Mouse (Mus musculus): ENCODE results near the gene Ankrd16. TPM values are rescaled to one million over a fixed set of nuclear protein-coding genes. Genes with fewer than 3 reads are reported as not detected.
A peak's percentile ranks its signal among the peaks of the same experiment; 100 is the strongest.

Ankrd16 gene
- polyA plus RNA-seq (2011; ENCODE audit: insufficient read length, low read depth, missing spikeins): 30.4 and 39.2 TPM in 2 replicates

DNA sequence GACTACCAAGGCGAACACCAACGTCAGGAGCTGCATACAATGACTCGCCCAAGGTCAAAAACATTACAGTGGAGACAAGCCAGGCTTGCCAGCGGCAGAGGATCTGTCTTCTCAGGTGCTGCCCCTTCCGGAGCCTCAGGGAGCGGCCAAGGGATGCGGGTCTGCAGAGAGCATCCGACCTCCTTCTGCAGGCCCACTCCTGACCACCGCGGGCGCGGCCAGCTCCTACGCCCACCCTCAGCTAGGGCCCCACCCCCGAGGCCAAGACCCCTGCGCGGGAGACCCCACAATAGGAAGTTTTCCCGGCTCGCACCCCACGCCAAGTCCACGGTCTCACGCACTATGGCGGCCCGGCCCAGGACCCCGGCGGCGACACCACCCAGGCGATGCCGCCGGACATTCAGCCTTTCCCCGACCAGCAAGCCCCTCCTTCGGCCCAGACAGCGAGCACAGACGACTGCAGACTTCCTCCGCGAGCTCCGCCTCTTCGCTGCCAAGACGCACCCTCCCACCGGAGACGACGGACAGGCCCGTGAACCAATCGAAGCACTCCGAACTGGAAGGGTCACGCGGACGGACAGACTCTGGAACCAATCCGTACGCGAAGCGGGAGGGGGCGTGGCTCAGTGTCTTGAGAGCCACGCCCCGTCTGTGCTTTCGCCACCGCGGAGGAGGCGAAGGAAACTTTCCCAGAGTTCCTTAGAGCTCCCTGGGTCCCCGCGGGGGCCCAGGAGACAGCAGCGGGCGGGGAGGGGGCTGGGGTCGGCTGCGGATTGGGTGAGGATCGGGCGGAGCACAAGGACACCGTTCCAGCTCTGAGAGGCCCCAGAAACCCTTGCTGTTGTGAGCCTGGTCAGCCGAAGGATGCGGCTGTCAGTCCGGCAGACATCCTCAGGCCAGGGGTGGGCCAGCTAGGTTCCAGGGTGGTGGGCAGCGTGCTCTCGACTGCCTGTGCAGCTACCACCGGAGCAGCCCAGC lies at the start of gene Ankrd16, which contains the start of gene Fbh1:
Gene Ankrd16, plus strand, starts transcription at position 786 of the 978 bp plus-strand sequence.
Gene Fbh1, minus strand, starts transcription at position 492 of the 978 bp plus-strand sequence.
- Histone ChIP-seq H3K4me1 (ENCODE audit: control insufficient read depth, insufficient read depth, low read length) (peaks cover 2% of the 10 kb centered on the region; the same call in 1 of the 2 replicates), H3K4me3 (ENCODE audit: insufficient read depth, low read length) (peak within 1 kb of the TSS; percentile 95), H3K27ac (ENCODE audit: insufficient read depth, low read length) (peak within 1 kb of the TSS; percentile 82)
- TF ChIP-seq POLR2A (IDR thresholded peaks at IDR 0.05; ENCODE audit: low read depth, low read length) (peak; percentile 86), CTCF (IDR thresholded peaks at IDR 0.05; ENCODE audit: borderline replicate concordance, insufficient read depth, low read length) (no peak)

DNA sequence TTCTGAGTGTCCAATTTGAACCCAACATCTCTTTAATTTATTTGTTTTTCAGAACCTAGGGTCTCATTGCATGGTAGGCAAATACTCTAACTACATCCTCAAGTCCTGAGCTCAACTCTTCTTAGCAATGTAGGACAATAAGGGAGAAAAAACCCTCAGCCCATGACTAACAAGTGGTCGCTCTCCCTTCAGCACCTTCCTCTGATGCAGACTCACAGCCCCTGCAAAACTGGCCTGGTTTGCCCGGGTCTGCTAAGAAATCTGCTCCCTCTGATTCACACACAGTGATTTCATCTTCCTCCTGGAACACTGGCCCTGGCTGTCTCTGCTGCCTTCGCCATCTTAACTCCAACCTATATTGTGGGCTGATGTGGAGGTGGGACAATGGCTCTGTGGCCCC lies 48.6 kb upstream of the Ankrd16 start:
- H3K4me3 ChIP-seq (ENCODE audit: insufficient read depth, low read length): no peak overlapping the region
- TF ChIP-seq POLR2A (IDR thresholded peaks at IDR 0.05; ENCODE audit: low read depth, low read length): no peak
- no peak for TF ChIP-seq CTCF (IDR thresholded peaks at IDR 0.05; ENCODE audit: borderline replicate concordance, insufficient read depth, low read length)
- no peak overlapping the region for H3K27ac ChIP-seq (ENCODE audit: insufficient read depth, low read length)
- no peaks in the 10 kb centered on the region for H3K4me1 ChIP-seq (ENCODE audit: control insufficient read depth, insufficient read depth, low read length)

- Histone ChIP-seq H3K27ac (ENCODE audit: insufficient read depth, low read length) (no peak overlapping the region), H3K4me3 (ENCODE audit: insufficient read depth, low read length) (no peak overlapping the region), H3K4me1 (ENCODE audit: control insufficient read depth, insufficient read depth, low read length) (no peaks in the 10 kb centered on the region)
- TF ChIP-seq CTCF (IDR thresholded peaks at IDR 0.05; ENCODE audit: borderline replicate concordance, insufficient read depth, low read length): no peak
- TF ChIP-seq POLR2A (IDR thresholded peaks at IDR 0.05; ENCODE audit: low read depth, low read length): no peak
Observed at GRCm38 (mm10) chr2:11732978-11733377, 44.7 kb upstream of the Ankrd16 start.

GRCm38 (mm10) chr2:11735853-11736252 lies 41.8 kb upstream of the Ankrd16 start:
- no peak for TF ChIP-seq POLR2A (IDR thresholded peaks at IDR 0.05; ENCODE audit: low read depth, low read length)
- no peak for TF ChIP-seq CTCF (IDR thresholded peaks at IDR 0.05; ENCODE audit: borderline replicate concordance, insufficient read depth, low read length)

GRCm38 (mm10) chr2:11738794-11739193 lies 38.9 kb upstream of the Ankrd16 start:
- Histone ChIP-seq H3K4me3 (ENCODE audit: insufficient read depth, low read length) (no peak overlapping the region), H3K27ac (ENCODE audit: insufficient read depth, low read length) (no peak overlapping the region), H3K4me1 (ENCODE audit: control insufficient read depth, insufficient read depth, low read length) (no peaks in the 10 kb centered on the region)
- no peak for TF ChIP-seq CTCF (IDR thresholded peaks at IDR 0.05; ENCODE audit: borderline replicate concordance, insufficient read depth, low read length)
- TF ChIP-seq POLR2A (IDR thresholded peaks at IDR 0.05; ENCODE audit: low read depth, low read length): no peak

More at GRCm38 (mm10) chr2:11735853-11736252, 41.8 kb upstream of the Ankrd16 start:
- H3K27ac ChIP-seq (ENCODE audit: insufficient read depth, low read length): no peak overlapping the region
- H3K4me1 ChIP-seq (ENCODE audit: control insufficient read depth, insufficient read depth, low read length): no peaks in the 10 kb centered on the region
- H3K4me3 ChIP-seq (ENCODE audit: insufficient read depth, low read length): no peak overlapping the region

GRCm38 (mm10) chr2:11739516-11740051 lies 38.1 kb upstream of the Ankrd16 start:
- Histone ChIP-seq H3K27ac (ENCODE audit: insufficient read depth, low read length) (no peak overlapping the region), H3K4me3 (ENCODE audit: insufficient read depth, low read length) (no peak overlapping the region), H3K4me1 (ENCODE audit: control insufficient read depth, insufficient read depth, low read length) (no peaks in the 10 kb centered on the region)
- TF ChIP-seq POLR2A (IDR thresholded peaks at IDR 0.05; ENCODE audit: low read depth, low read length) (no peak), CTCF (IDR thresholded peaks at IDR 0.05; ENCODE audit: borderline replicate concordance, insufficient read depth, low read length) (no peak)

DNA sequence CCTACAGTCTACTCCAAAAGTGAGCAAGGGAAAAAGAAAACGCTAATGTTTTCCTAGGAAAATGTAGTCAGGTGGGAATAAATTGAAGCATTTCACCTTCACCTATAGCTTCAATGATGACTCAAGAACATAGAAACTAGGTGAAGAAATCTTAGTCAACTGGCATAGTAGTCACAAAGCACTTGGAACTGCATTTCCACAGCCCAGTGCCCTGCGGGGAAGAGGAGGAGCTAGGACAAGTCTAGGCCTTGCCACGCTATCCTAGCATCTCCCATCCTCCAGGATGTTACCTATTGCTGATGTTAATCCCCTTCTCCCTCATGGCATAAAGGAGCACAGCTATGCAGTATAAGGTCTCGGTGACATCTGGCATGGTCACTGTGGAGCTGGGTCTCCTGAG lies 15.1 kb upstream of the Ankrd16 start:
- TF ChIP-seq CTCF (IDR thresholded peaks at IDR 0.05; ENCODE audit: borderline replicate concordance, insufficient read depth, low read length): no peak
- H3K4me3 ChIP-seq (ENCODE audit: insufficient read depth, low read length): no peak overlapping the region
- no peak overlapping the region for H3K27ac ChIP-seq (ENCODE audit: insufficient read depth, low read length)
- 0 out of 2 replicates have a peak, but pooled peaks cover 2% of the 10 kb centered on the region for H3K4me1 ChIP-seq (ENCODE audit: control insufficient read depth, insufficient read depth, low read length)

DNA sequence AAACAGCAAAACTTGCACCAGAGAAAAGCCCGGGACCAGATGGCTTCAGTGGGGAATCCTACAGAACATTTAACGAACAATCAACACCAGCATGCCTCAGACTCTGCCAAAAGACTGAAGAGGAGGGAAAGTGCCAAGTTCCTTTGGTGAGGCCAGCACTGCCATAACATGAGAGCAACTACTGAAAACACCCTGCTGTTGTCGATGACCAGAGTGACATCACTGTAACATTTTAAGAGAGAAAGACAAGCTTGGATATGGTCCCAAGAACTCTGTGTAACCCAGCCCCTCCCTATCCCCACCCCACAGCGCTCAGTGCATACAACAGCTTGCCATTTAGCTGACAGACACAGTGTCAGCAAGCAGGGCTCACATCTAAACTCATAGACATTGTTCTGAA lies 12.0 kb upstream of the Ankrd16 start:
- 0 out of 2 replicates have a peak, but pooled peaks cover 2% of the 10 kb centered on the region for H3K4me1 ChIP-seq (ENCODE audit: control insufficient read depth, insufficient read depth, low read length)
- no peak overlapping the region for H3K27ac ChIP-seq (ENCODE audit: insufficient read depth, low read length)
- no peak for TF ChIP-seq CTCF (IDR thresholded peaks at IDR 0.05; ENCODE audit: borderline replicate concordance, insufficient read depth, low read length)
- no peak for TF ChIP-seq POLR2A (IDR thresholded peaks at IDR 0.05; ENCODE audit: low read depth, low read length)
- no peak overlapping the region for H3K4me3 ChIP-seq (ENCODE audit: insufficient read depth, low read length)

GRCm38 (mm10) chr2:11766485-11767160 lies 11.1 kb upstream of the Ankrd16 start:
- no peak overlapping the region for H3K4me3 ChIP-seq (ENCODE audit: insufficient read depth, low read length)
- no peak overlapping the region for H3K27ac ChIP-seq (ENCODE audit: insufficient read depth, low read length)
- no peak for TF ChIP-seq POLR2A (IDR thresholded peaks at IDR 0.05; ENCODE audit: low read depth, low read length)
- no peak for TF ChIP-seq CTCF (IDR thresholded peaks at IDR 0.05; ENCODE audit: borderline replicate concordance, insufficient read depth, low read length)
- H3K4me1 ChIP-seq (ENCODE audit: control insufficient read depth, insufficient read depth, low read length): 0 out of 2 replicates have a peak, but pooled peaks cover 2% of the 10 kb centered on the region

Measured in embryonic fibroblast, embryonic 13.5 days (primary cell).